Mouse (Mus musculus) liver, postnatal 0 days (tissue): Measurements from ENCODE around the gene St6gal1.

ENCODE experiments used
- CTCF ChIP-seq: sonication (generic); IDR thresholded peaks from 2 replicates; pipeline ENCODE4 v1.5.1; 2016; ENCODE audit warnings: antibody characterized with exemption, low read depth
- EP300 ChIP-seq: IDR thresholded peaks from 2 replicates; pipeline ENCODE4 v1.6.1; 2016; ENCODE audit warnings: antibody characterized with exemption, low read depth, mild to moderate bottlenecking

- TF ChIP-seq CTCF = no peak
- TF ChIP-seq EP300 = no peak
These were observed 10.7 kb downstream of the St6gal1 start for GRCm38 (mm10) chr16:23235173-23235694.
